10 mouse cellular contexts compared by ENCODE assay signal in the genomic region with DNA sequence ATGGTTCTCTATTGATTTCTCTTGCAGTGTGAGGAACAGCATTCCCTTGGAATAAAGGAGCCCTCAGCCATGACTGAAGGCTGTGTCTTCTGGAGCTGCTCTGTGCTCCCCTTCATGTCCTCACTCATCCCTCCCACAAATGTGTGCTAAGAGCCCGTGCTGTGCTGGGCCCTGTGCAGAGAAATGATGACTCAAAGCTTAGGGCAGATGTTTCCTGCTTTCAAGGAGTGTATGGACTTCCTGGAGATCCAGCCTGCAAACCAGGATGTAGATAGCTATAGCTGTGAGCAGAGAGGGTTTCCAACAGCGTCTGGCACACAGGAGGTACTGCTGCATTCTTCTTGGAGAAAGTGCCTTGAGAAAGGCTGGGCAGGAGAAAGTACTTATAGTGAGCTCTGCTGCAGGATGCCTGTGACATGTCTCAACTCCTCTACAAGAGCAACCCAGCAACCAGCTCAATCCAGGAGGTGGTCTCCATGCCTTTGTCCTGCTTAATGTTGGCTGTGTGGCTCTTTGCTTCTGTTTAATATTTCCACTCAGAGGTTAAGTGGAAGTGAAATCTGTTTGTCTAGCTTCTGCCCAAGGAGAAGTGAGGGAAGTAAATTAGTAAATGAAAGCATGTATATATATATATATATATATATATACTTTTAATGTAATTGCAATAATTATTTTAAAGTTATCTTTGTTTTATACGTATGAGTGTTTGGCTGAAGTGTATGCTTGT. TPM values are rescaled to one million over a fixed set of nuclear protein-coding genes. Genes with fewer than 3 reads are reported as not detected.
DNase-seq lines count a peak whose midpoint lies in the region; ATAC-seq and TF ChIP-seq lines count a peak whose summit lies in the region.
"Had no signal": no experiment of that assay in that cellular context is flagged by ENCODE, and none has a peak within 500 bp of the region (broad histone marks: within the 10 kb centered on the region; RNA-seq: fewer than 3 reads in every experiment).

No protein-coding gene starts in this region.

- no peak for TF ChIP-seq POLR2A in heart, adult 2 months (IDR thresholded peaks at IDR 0.05; ENCODE audit: insufficient read depth, low read depth, low read length)

- H3K36me3 ChIP-seq in heart, adult 2 months (ENCODE audit: control insufficient read depth, insufficient read depth, low read length), result peaks cover 3% of the 10 kb centered on the region
- no peaks in the 10 kb centered on the region for H3K36me3 ChIP-seq in liver, embryonic 11.5 days (ENCODE audit: control insufficient read depth, insufficient read depth, low read length)

- no peak overlapping the region for H3K9ac ChIP-seq in heart, adult 2 months (ENCODE audit: low read depth, low read length)
- no peak overlapping the region for H3K9ac ChIP-seq in liver, embryonic 11.5 days (ENCODE audit: low read depth, low read length)

- intact Hi-C loops in heart, postnatal 25 days (cut with DNase I), result no loop called here
- intact Hi-C loops in heart, adult 2 months (cut with DNase I), result loop anchor here (10.0 kb wide), 1 partner anchor 539 kb away; no protein-coding TSS in a partner anchor
- intact Hi-C loops in left cerebral cortex, postnatal 36 days (cut with DNase I), result loop anchor here (10.0 kb wide), 1 partner anchor 129 kb away; no protein-coding TSS in a partner anchor

- no peak for TF ChIP-seq CTCF in heart, adult 2 months (IDR thresholded peaks at IDR 0.05)

- H3K4me2 ChIP-seq in liver, embryonic 11.5 days, result no peak overlapping the region

- H3K79me2 ChIP-seq in heart, adult 2 months (replicated peaks; ENCODE audit: control insufficient read depth, insufficient read depth, low read length), result no peaks in the 10 kb centered on the region

- no peaks in the 10 kb centered on the region for H3K9me3 ChIP-seq in liver, embryonic 11.5 days (ENCODE audit: control insufficient read depth, low read length)

- peak; percentile 97 for DNase-seq in heart, adult 11 months
- DNase-seq in heart, postnatal 25 days (ENCODE audit: low spot score), result no peak
- DNase-seq in 416B (ENCODE audit: low read depth), result peak; percentile 97
- DNase-seq in heart, adult 2 months, result peak; percentile 20 to 29
- DNase-seq in liver, embryonic 11.5 days (ENCODE audit: low spot score), result no peak
- DNase-seq in yolk sac, embryonic 10.5 days (ENCODE audit: low spot score), result no peak
- DNase-seq in ovary, adult 18-20 months (ENCODE audit: low spot score), result no peak
- DNase-seq in left cerebral cortex, postnatal 36 days (ENCODE audit: low spot score in 2 of 2), result no peak
- DNase-seq: midbrain, embryonic 14.5 days; spleen, adult 18-20 months had no signal

- peak; percentile 78 for ATAC-seq in liver, embryonic 11.5 days (replicated peaks; ENCODE audit: low FRiP score)

- TF ChIP-seq EP300 in heart, adult 2 months (IDR thresholded peaks at IDR 0.05; ENCODE audit: insufficient read depth, low read depth, low read length), result no peak

- 46% methylated on average over 3 of the region's 3 CpGs for WGBS in heart, adult 2 months
- 47% methylated on average over 3 of the region's 3 CpGs for WGBS in liver, embryonic 11.5 days

- no peak overlapping the region for H3K4me3 ChIP-seq in heart, adult 2 months
- no peak overlapping the region for H3K4me3 ChIP-seq in liver, embryonic 11.5 days (ENCODE audit: low read depth, low read length)

- no peaks in the 10 kb centered on the region for H3K27me3 ChIP-seq in heart, adult 2 months (ENCODE audit: control insufficient read depth, insufficient read depth, low read length)
- H3K27me3 ChIP-seq in liver, embryonic 11.5 days (replicated peaks; ENCODE audit: control insufficient read depth, insufficient read depth, low read length), result no peaks in the 10 kb centered on the region

- peaks cover 12% of the 10 kb centered on the region for H3K4me1 ChIP-seq in heart, adult 2 months (ENCODE audit: control insufficient read depth, insufficient read depth, low read length)
- H3K4me1 ChIP-seq in liver, embryonic 11.5 days (replicated peaks; ENCODE audit: control insufficient read depth, insufficient read depth, low read length), result no peaks in the 10 kb centered on the region; the same call in 1 of the 2 replicates

- no peak overlapping the region for H3K27ac ChIP-seq in heart, adult 2 months
- H3K27ac ChIP-seq in liver, embryonic 11.5 days (ENCODE audit: low read depth, low read length), result no peak overlapping the region

RNA-seq across cellular contexts. Expression of a gene that starts 8.5 kb away (rescaled TPM):
- total RNA-seq in heart, postnatal 25 days (2021), result not detected
- total RNA-seq in heart, adult 2 months (2021), result under 1 TPM in 1 of 2 experiments, not detected in 1; 0.08 TPM
- not detected in 2 replicates for polyA plus RNA-seq in heart, adult 2 months (2012; rRNA removed)
- polyA plus RNA-seq in liver, embryonic 11.5 days (2014; fragmentation: Nextera tagmentation; extraction: Ambion mirVana), result not detected in 2 replicates
- total RNA-seq in left cerebral cortex, postnatal 36 days (2021), result under 1 TPM; 0.10 to 0.20 TPM

Comparison
In these comparisons a context has a peak if more than half of its experiments do, and no peak if none do; other contexts are left out.
1. DNase-seq: peak in heart, adult 11 months (single experiment), 416B (single experiment) and heart, adult 2 months (2 of 2); none in heart, postnatal 25 days (single experiment), liver, embryonic 11.5 days (single experiment), yolk sac, embryonic 10.5 days (single experiment), ovary, adult 18-20 months (single experiment) and left cerebral cortex, postnatal 36 days (0 of 2).